Mouse (Mus musculus): ENCODE measurements at regions not wholly inside any gene's neighbourhood (a gene's known extent, or its start where the extent isn't known, plus 50 kb on each side); places are given as distances from the start of the nearest gene placed in this dataset.

DNA sequence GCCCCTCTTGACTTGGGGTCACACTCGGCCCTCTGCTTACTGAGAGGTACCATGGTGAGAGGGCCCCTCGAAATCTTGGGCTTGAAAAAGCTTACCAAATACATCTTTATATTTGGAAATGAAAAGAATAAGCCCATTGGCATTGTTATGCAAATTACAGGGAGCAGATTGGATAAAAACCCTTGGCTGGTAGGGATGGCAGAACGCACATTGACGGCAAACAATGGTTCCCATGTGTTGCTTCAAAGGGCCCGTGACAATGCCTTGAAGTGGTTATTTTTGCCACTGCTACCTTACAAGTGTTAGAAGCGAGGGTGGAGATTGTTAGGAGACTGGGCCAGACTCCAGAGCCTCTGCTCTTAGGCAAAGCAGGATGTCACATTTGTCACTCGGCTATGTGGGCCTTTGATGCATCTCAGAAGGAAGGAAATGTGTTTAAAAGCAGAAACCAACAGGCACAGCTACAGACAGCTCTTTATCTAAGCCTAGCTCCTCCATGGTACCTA lies 285.2 kb downstream of the Gm49356 start:
- 23% methylated on average over 7 of the region's 7 CpGs for WGBS
- H3K9me3 ChIP-seq, result no peaks in the 10 kb centered on the region
- H3K27ac ChIP-seq, result no peak overlapping the region
- ATAC-seq (ENCODE audit: low FRiP score, low read depth), result 0 out of 2 replicates have a peak, but pooled peaks have one; percentile 25
- H3K4me3 ChIP-seq, result no peak overlapping the region
- no peak overlapping the region for H3K9ac ChIP-seq
- H3K36me3 ChIP-seq, result no peaks in the 10 kb centered on the region
- no peaks in the 10 kb centered on the region for H3K27me3 ChIP-seq (replicated peaks)
- H3K4me2 ChIP-seq (replicated peaks), result no peak overlapping the region
- peaks cover 10% of the 10 kb centered on the region; the same call in 1 of the 2 replicates for H3K4me1 ChIP-seq

DNA sequence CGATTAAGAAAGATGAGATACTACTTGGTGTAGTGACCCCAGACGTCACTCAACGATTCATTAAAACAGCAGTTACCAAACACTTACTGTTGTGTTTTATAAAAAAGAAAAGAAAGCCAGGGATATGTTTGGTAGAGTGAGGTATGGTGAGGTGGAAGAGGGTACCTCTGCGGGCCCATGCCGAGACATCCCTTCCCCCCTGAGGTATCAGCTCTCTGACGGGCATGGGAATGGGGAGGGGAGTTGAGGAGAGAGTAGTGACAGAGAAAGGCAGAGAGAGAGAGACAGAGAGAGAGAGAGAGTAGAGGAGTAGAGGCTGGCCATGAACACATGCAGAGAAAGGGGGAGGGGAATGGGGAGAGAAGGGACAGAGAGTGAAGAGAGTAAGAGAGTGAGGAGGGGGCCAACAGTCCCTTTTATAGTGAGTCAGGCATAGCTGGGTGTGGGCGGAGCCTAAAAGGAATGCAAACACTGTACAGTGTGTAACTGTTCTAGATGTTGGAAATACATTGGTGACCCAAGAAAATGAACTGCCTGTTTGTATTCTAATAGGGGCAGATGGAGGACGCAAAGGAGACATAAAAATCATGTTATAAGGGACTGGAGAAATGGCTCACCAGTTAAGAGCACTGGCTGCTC lies 285.9 kb downstream of the Gm49356 start:
- Histone ChIP-seq H3K4me2 (replicated peaks) (no peak overlapping the region), H3K27ac (no peak overlapping the region), H3K4me3 (no peak overlapping the region), H3K9me3 (no peaks in the 10 kb centered on the region), H3K4me1 (peaks cover 10% of the 10 kb centered on the region; the same call in 1 of the 2 replicates), H3K9ac (no peak overlapping the region), H3K36me3 (no peaks in the 10 kb centered on the region), H3K27me3 (replicated peaks) (no peaks in the 10 kb centered on the region)
- ATAC-seq (ENCODE audit: low FRiP score, low read depth), result no peak
- WGBS, result 76% methylated on average over 8 of the region's 8 CpGs

DNA sequence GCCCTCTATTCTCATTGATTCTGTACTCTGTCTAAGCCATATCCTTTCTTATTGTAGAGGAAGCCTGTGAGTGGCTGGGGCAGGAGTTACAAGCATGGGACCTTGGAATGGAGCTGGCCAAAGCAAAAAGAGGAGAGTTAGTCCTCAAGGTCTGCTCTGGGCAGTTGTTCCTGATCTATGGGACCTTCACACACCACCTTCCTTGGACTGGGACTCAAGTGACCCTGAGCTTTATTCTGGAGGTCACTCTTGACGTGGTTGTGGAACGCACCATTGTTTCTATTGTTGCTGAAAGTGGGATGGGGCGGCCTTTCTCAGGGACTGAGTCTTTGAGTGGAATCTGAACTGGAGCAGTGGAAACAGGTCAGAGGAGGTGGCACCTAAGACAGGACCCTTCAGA lies 291.0 kb downstream of the Gm49356 start:
- no peak overlapping the region for H3K9ac ChIP-seq
- H3K27ac ChIP-seq, result no peak overlapping the region
- no peaks in the 10 kb centered on the region for H3K36me3 ChIP-seq
- H3K9me3 ChIP-seq, result no peaks in the 10 kb centered on the region
- ATAC-seq (ENCODE audit: low FRiP score, low read depth), result no peak
- H3K4me2 ChIP-seq (replicated peaks), result no peak overlapping the region
- H3K27me3 ChIP-seq (replicated peaks), result no peaks in the 10 kb centered on the region
- WGBS, result 79% methylated on average over 3 of the region's 3 CpGs
- no peak overlapping the region for H3K4me3 ChIP-seq
- peaks cover under 1% of the 10 kb centered on the region; the same call in 1 of the 2 replicates for H3K4me1 ChIP-seq

DNA sequence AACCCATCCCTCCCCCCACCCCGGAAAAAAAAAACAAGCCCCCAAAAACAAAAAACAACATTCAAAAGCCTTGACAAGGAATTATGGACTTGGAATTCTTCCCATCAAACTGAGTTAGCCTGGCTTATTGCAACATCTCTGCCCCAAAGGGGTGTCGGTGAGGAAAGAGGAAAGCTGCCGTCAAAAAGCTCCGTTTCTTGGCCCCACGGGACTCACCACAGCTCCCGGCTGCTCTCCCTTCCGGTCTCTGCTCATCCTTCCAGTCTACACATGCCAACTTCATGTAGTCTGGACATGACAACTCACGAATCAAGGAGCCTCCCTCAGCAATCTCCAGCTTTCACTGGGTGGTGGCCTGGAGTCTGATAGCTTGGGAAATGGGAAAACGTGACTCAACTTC lies 295.4 kb downstream of the Gm49356 start:
- Histone ChIP-seq H3K4me2 (replicated peaks) (no peak overlapping the region), H3K27ac (no peak overlapping the region), H3K4me1 (0 out of 2 replicates have a peak, but pooled peaks cover 8% of the 10 kb centered on the region), H3K9ac (no peak overlapping the region), H3K27me3 (replicated peaks) (no peaks in the 10 kb centered on the region), H3K9me3 (no peaks in the 10 kb centered on the region), H3K4me3 (no peak overlapping the region), H3K36me3 (no peaks in the 10 kb centered on the region)
- 86% methylated on average over 9 of the region's 9 CpGs for WGBS
- no peak for ATAC-seq (ENCODE audit: low FRiP score, low read depth)

DNA sequence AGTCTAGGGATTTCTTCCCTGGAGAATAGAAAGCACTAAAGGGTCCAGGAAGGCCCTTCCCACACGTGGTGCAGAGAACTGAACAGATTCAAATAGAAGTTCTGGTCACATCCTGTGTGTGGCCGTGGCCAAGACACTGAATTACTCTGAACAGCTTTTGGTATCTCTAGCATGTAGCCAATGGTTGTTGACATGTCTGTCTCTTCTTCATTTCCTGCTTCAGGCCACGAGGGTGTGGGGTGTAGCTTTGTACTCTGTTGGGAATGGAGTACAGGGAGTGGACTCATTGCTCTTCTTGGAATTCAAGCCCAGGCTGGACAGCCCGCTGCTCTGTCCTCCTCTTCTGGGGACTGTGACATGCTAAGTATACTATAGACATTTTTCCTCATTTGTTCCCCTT lies 298.5 kb downstream of the Gm49356 start:
- H3K36me3 ChIP-seq, result no peaks in the 10 kb centered on the region
- ATAC-seq (ENCODE audit: low FRiP score, low read depth), result no peak
- WGBS, result 74% methylated on average over 4 of the region's 4 CpGs

DNA sequence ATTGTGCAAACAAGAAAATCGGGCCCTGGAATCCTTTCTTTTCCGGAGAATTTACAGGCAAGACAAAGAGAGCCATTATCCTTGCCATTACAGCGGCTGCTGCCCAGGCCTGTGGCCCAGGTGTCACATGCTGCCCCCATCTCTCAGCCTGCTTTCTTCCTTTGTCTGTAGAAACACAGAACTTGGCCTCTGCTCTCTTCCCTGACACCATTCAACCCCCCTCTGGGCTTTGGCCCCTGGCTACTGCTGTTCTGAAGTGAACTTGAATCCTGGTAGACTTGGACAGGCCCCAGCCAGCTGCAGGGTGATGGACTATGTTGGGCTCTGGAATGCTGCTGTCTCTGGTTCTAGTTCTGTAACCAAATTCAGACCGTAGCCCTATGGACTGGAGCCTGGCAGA lies 299.3 kb downstream of the Gm49356 start:
- H3K4me2 ChIP-seq (replicated peaks), result no peak overlapping the region
- H3K27me3 ChIP-seq (replicated peaks), result no peaks in the 10 kb centered on the region
- no peaks in the 10 kb centered on the region for H3K9me3 ChIP-seq
- H3K27ac ChIP-seq, result no peak overlapping the region
- 0 out of 2 replicates have a peak, but pooled peaks cover 8% of the 10 kb centered on the region for H3K4me1 ChIP-seq
- no peak overlapping the region for H3K4me3 ChIP-seq
- WGBS, result 24% methylated on average over 4 of the region's 4 CpGs
- H3K36me3 ChIP-seq, result no peaks in the 10 kb centered on the region
- H3K9ac ChIP-seq, result no peak overlapping the region
- peak; percentile 21; the same call in 1 of the 2 replicates for ATAC-seq (ENCODE audit: low FRiP score, low read depth)

More for the DNA sequence above, 298.5 kb downstream of the Gm49356 start:
- no peak overlapping the region for H3K4me2 ChIP-seq (replicated peaks)
- H3K9me3 ChIP-seq, result no peaks in the 10 kb centered on the region
- H3K27ac ChIP-seq, result no peak overlapping the region
- 0 out of 2 replicates have a peak, but pooled peaks cover 8% of the 10 kb centered on the region for H3K4me1 ChIP-seq
- no peak overlapping the region for H3K4me3 ChIP-seq
- no peaks in the 10 kb centered on the region for H3K27me3 ChIP-seq (replicated peaks)
- no peak overlapping the region for H3K9ac ChIP-seq

DNA sequence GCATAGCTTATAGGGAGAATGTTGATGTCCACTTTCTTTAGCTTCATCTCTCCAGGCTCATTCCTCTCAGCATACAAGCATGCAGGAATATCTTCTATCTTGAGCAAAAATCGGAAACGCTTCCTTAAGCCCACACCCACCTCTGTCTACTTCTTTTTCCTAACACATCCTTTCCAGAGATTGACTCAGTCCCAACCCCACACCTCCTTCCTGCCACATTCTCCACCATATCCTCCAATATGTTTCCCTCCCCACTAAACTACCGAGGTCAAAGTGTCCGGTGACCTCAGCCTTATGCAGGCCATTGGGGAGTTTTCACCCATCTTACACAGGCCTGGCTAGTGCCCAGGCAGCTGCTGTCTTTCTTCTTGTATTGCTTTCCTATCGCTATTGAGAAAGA lies 301.4 kb downstream of the Gm49356 start:
- no peak overlapping the region for H3K9ac ChIP-seq
- H3K4me2 ChIP-seq (replicated peaks), result no peak overlapping the region
- peaks cover 13% of the 10 kb centered on the region; the same call in 1 of the 2 replicates for H3K4me1 ChIP-seq
- no peak overlapping the region for H3K4me3 ChIP-seq
- ATAC-seq (ENCODE audit: low FRiP score, low read depth), result no peak
- H3K27ac ChIP-seq, result no peak overlapping the region
- no peaks in the 10 kb centered on the region for H3K36me3 ChIP-seq
- H3K27me3 ChIP-seq (replicated peaks), result no peaks in the 10 kb centered on the region
- WGBS, result 83% methylated on average over 5 of the region's 5 CpGs
- H3K9me3 ChIP-seq, result no peaks in the 10 kb centered on the region

DNA sequence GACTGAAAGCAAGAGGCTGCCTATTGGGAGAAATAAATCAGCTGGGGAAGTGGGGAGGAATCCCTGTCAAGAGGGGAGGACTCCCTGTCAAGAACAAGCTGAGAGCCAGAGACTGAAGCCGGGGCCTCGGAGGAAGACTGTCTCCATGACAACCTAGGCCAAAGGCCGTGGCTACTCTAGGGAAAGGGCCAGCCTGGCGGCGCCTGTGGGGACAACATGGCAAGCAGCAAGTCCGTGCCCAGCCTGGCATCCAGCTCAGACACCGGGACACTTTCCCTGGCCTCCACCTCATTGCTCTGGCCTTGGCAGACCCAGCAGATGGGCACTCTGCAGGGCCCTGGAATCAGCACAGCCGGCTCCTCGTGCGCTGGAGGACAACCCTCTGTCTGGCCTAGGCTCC lies 305.3 kb downstream of the Gm49356 start:
- ATAC-seq (ENCODE audit: low FRiP score, low read depth), result peak; percentile 37; the same call in 1 of the 2 replicates
- Histone ChIP-seq H3K9ac (no peak overlapping the region), H3K36me3 (no peaks in the 10 kb centered on the region), H3K4me3 (no peak overlapping the region), H3K4me2 (replicated peaks) (no peak overlapping the region), H3K4me1 (peaks cover 21% of the 10 kb centered on the region), H3K27me3 (replicated peaks) (no peaks in the 10 kb centered on the region), H3K27ac (no peak overlapping the region), H3K9me3 (no peaks in the 10 kb centered on the region)
- WGBS, result 43% methylated on average over 10 of the region's 10 CpGs

DNA sequence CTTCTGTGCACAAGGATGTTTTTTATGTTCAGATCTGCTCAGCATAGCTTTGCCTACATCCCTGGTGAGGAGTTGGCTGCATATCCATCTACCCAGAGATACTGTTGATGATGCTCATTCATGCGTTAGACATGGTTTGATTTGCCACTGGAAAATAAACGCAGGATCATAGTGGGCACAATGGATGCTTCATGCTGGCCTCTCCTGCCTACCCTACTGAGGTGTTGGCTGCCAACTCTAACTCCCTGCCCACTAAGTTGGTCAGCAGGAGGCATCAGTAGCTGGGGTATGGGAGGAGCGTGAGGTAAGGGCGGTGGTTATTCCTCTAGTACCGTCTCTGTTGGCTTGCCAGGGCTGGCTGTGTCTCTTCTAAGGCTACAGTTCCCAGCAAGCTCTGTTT lies 307.3 kb downstream of the Gm49356 start:
- no peak overlapping the region for H3K27ac ChIP-seq
- 86% methylated on average over 5 of the region's 5 CpGs for WGBS
- no peak for ATAC-seq (ENCODE audit: low FRiP score, low read depth)

DNA sequence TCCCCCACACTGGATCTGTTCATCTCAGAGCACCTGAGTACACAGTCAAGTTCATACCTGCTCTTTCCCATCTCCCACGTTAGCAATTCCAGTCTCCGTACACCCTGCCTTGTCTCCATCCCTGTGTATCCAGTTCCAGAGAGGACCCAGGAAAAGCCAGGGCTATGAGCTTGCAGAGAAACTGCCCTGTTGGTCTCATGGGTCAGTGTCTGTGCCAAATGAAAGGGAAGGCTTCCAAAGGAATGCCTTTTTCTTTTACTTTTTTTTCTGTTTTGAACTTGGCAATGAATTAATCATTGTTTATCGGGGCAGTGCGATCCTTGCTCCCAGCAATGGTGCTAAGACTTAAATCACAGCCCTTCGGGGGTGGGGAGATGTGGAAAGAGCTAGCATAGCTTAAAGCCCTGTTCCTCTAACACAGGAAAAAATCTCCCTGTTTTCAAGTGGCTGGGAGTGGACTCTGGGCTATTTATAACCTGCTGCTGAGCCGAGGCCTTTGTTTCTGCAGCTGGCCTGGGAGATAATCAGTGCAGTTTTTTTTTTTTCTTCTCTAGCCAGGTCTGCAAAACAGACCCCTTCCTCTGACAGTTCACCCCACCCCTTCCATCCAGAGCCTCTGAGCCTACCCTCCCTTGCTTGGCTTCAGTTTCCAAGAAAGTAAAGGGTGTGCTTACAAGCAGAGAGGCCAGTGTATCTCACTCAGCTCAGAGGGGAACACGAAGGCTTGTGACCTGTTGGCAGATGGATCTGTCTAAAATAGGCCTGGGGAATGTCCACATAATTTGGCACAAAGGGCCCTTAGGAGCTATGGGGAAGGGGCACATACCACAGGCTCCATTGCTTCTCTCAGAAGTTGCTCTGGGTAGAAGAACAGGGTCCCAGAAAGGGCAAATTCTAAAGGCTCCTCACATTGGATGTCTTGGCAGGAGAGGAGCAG lies 308.6 kb downstream of the Gm49356 start:
- Histone ChIP-seq H3K9me3 (no peaks in the 10 kb centered on the region), H3K27me3 (replicated peaks) (no peaks in the 10 kb centered on the region), H3K4me1 (peaks cover 21% of the 10 kb centered on the region), H3K36me3 (no peaks in the 10 kb centered on the region), H3K27ac (peak overlapping the region; percentile 37; the same call in 1 of the 2 replicates), H3K9ac (no peak overlapping the region), H3K4me2 (replicated peaks) (0 out of 2 replicates have a peak overlapping the region, but pooled peaks have one; percentile 14), H3K4me3 (no peak overlapping the region)
- ATAC-seq (ENCODE audit: low FRiP score, low read depth), result peak; percentile 54
- WGBS, result 15% methylated on average over 7 of the region's 7 CpGs

More for the DNA sequence above, 307.3 kb downstream of the Gm49356 start:
- Histone ChIP-seq H3K9me3 (no peaks in the 10 kb centered on the region), H3K4me2 (replicated peaks) (no peak overlapping the region), H3K4me1 (peaks cover 21% of the 10 kb centered on the region), H3K27me3 (replicated peaks) (no peaks in the 10 kb centered on the region), H3K36me3 (no peaks in the 10 kb centered on the region), H3K4me3 (no peak overlapping the region), H3K9ac (no peak overlapping the region)

DNA sequence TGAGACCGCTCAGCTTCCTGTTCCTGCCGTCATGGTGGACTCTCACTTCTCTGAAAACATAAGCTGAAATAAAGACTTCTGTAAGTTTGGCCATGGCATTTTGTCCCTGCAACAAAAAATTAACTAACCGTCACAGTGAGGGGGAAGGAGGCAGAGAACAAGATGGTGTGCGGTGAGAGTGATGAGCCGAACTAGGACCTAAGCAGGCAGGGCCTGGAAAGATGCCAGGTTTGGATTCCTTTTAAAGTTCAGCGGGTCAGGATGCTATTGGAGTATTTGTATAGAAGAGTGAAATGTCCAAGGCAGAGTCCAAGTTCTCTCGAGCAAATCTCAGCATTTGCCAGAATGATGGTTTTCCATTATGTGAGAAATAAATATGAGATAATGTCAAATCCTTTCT lies 312.3 kb downstream of the Gm49356 start:
- Histone ChIP-seq H3K27me3 (replicated peaks) (no peaks in the 10 kb centered on the region; the same call in 1 of the 2 replicates), H3K27ac (no peak overlapping the region), H3K9me3 (no peaks in the 10 kb centered on the region), H3K4me1 (peaks cover 16% of the 10 kb centered on the region), H3K36me3 (no peaks in the 10 kb centered on the region), H3K9ac (no peak overlapping the region), H3K4me2 (replicated peaks) (no peak overlapping the region), H3K4me3 (no peak overlapping the region)
- no peak for ATAC-seq (ENCODE audit: low FRiP score, low read depth)
- WGBS, result 86% methylated on average over 7 of the region's 7 CpGs

All from neural tube, embryonic 12.5 days (tissue).